Mouse (Mus musculus) liver, adult 2 months (tissue): ENCODE results near the gene Abcc5.

Experiments used
- CTCF ChIP-seq: fragments of 200-500 bp; IDR thresholded peaks from 2 replicates; pipeline ENCODE4 v1.5.1; 2011; ENCODE audit warnings: low read depth, low read length, control low read depth
- POLR2A ChIP-seq: fragments of 200-500 bp; IDR thresholded peaks from 2 replicates; pipeline ENCODE4 v1.6.1; 2011; ENCODE audit warnings: low read length, control low read depth; ENCODE audit not compliant: insufficient read depth; ENCODE audit errors: extremely low read depth

- TF ChIP-seq POLR2A = no peak
- TF ChIP-seq CTCF = no peak
These were observed 109.4 kb downstream of the Abcc5 start for GRCm38 (mm10) chr16:20316770-20317169.
